Mouse (Mus musculus): ENCODE measurements around the gene Idh1. TPM values are rescaled to one million over a fixed set of nuclear protein-coding genes. Genes with fewer than 3 reads are reported as not detected.
A peak's percentile ranks its signal among the peaks of the same experiment; 100 is the strongest.

The Idh1 gene
- polyA plus RNA-seq, 1 experiment from 2014 or later: 106 TPM

DNA sequence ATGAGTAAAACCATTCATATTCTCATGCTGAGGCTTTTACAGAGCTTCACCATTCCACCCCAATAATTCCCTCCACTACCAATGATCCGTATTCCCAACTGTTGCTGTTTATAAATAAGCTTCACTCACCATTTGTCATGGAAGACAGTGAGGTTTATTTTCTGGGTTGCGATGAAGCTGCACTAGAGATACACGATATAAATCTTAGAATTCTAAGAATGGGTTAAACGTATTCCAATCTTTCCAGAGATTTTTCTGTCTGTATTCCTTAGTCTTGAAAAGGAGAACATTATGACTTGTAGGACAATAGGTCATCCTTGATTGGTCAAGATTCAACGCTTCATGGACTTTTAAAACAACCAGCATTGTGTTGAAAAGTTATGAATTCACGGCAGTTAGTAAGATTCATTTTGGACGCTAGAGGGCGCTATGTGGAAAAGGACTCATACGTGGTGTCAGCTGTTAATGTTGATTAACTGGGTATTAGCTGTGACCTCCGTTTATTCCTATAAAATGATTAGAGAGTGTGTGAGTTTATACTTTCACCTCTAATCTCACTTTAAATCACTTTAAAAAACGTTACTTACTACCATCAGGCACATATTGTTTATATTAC lies 6.6 kb downstream of the Idh1 start:
- peak overlapping the region; percentile 82 for H3K4me2 ChIP-seq
- no peak for ATAC-seq (replicated peaks; ENCODE audit: low FRiP score)
- H3K4me3 ChIP-seq (ENCODE audit: low read depth, low read length): peak overlapping the region; percentile 72
- H3K36me3 ChIP-seq (ENCODE audit: control insufficient read depth, insufficient read depth, low read length): no peaks in the 10 kb centered on the region; the same call in 1 of the 2 replicates
- 3% methylated on average over 11 of the region's 11 CpGs for WGBS
- no peaks in the 10 kb centered on the region for H3K9me3 ChIP-seq (ENCODE audit: control insufficient read depth, low read length)
- no peak for DNase-seq (ENCODE audit: low spot score)
- peak overlapping the region; percentile 97; the same call in 1 of the 2 replicates for H3K27ac ChIP-seq (ENCODE audit: low read depth, low read length)
- H3K27me3 ChIP-seq (replicated peaks; ENCODE audit: control insufficient read depth, insufficient read depth, low read length): no peaks in the 10 kb centered on the region
- peaks cover 11% of the 10 kb centered on the region for H3K4me1 ChIP-seq (replicated peaks; ENCODE audit: control insufficient read depth, insufficient read depth, low read length)
- H3K9ac ChIP-seq (ENCODE audit: low read depth, low read length): peak overlapping the region; percentile 50

DNA sequence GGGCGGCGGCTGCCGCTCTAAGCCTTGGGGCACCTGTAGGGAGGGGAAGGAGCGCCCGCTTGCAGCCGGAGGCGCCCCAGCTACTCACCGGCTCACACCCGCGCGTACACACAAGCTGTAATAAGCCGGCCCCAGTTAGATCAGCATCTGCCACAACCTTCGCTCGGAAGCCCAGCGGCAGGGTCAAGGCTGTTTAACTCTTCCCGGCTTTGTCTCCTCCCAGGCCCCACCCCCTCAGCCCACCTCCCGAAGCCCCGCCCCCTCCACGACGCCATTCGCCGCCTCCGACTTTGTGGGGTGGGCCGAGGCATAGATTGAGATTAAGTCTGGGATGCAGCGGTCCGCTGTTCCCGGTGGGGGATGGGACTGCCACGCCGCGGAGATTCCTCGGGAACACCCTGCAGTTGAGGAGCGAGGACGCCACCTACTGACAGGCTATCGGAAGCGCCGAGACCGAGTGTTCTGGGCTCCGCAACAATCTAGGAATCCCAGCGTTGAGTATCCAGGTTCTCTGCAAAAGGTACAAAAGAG lies 7.3 kb downstream of the Idh1 start:
- Histone ChIP-seq H3K9me3 (ENCODE audit: control insufficient read depth, low read length) (no peaks in the 10 kb centered on the region), H3K4me2 (peak overlapping the region; percentile 82), H3K9ac (ENCODE audit: low read depth, low read length) (peak overlapping the region; percentile 77), H3K4me1 (replicated peaks; ENCODE audit: control insufficient read depth, insufficient read depth, low read length) (peaks cover 11% of the 10 kb centered on the region), H3K4me3 (ENCODE audit: low read depth, low read length) (peak overlapping the region; percentile 72), H3K27me3 (replicated peaks; ENCODE audit: control insufficient read depth, insufficient read depth, low read length) (no peaks in the 10 kb centered on the region), H3K27ac (ENCODE audit: low read depth, low read length) (peak overlapping the region; percentile 97), H3K36me3 (ENCODE audit: control insufficient read depth, insufficient read depth, low read length) (no peaks in the 10 kb centered on the region; the same call in 1 of the 2 replicates)
- ATAC-seq (replicated peaks; ENCODE audit: low FRiP score) (peak; percentile 85), DNase-seq (ENCODE audit: low spot score) (peak; percentile 94)
- under 1% methylated on average over 39 of the region's 39 CpGs for WGBS

DNA sequence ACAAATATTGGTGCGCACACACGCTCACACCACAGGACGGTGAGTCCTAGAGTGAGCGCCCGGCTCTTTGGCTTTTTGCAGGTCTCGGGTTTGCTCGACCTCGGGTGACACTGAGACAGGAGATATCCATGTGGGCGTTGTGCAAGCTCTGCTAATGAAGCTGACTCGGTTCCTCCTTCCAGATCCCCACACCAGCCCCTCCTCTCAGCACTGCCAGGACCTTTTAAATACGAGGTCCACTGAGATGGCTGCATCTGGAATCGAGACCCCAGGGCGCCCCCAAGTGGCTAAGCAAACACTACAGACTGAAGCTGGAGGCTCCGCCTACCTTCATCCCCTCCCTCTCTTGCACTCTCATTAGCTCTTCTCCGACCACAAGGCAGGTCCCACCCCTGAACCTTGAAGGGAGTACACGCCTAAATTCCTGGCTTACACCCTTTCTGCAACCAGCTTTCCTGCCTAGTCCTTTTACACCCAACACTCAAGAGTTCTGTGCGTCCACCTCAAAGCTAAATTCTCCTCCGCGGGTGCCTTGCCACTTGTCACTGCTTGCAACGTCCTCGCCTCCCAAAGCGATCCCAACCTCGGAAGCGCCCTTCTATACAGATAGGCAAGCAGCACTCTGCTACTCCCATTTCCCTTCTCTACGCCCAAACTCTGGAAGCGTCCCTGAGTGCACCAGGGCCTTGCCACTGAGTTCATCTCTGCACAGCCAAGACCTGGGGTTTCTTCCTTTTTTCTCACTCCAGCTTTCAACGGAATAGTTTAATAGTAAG lies 8.0 kb downstream of the Idh1 start:
- Histone ChIP-seq H3K4me3 (ENCODE audit: low read depth, low read length) (peak overlapping the region; percentile 72), H3K4me1 (replicated peaks; ENCODE audit: control insufficient read depth, insufficient read depth, low read length) (peaks cover 11% of the 10 kb centered on the region), H3K9ac (ENCODE audit: low read depth, low read length) (peak overlapping the region; percentile 77), H3K27me3 (replicated peaks; ENCODE audit: control insufficient read depth, insufficient read depth, low read length) (no peaks in the 10 kb centered on the region), H3K9me3 (ENCODE audit: control insufficient read depth, low read length) (no peaks in the 10 kb centered on the region), H3K36me3 (ENCODE audit: control insufficient read depth, insufficient read depth, low read length) (no peaks in the 10 kb centered on the region; the same call in 1 of the 2 replicates), H3K4me2 (peak overlapping the region; percentile 82), H3K27ac (ENCODE audit: low read depth, low read length) (peak overlapping the region; percentile 97)
- WGBS: 4% methylated on average over 27 of the region's 27 CpGs
- peak; percentile 88 for DNase-seq (ENCODE audit: low spot score)
- ATAC-seq (replicated peaks; ENCODE audit: low FRiP score): peak; percentile 87

DNA sequence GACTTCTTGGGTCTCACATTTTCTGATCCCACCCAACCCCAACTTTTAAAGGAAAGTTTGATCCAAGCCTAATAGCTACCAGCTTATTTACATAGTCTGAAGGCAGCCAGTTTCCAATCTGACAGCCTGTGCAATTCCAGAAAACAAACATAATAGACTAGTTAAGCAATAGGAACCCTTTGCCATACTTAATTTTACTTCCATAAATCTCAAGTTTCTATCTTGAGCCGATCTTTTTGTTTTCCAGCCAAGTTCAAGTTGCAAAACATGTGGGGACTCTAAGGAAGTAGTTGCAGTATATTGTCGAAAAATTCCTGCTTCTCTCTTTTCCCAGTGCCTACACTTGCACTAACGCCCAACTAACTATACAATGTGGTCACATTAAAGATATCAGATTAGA lies 8.8 kb downstream of the Idh1 start:
- 49% methylated on average over 3 of the region's 3 CpGs for WGBS
- peak overlapping the region; percentile 97; the same call in 1 of the 2 replicates for H3K27ac ChIP-seq (ENCODE audit: low read depth, low read length)
- ATAC-seq (replicated peaks; ENCODE audit: low FRiP score): no peak

DNA sequence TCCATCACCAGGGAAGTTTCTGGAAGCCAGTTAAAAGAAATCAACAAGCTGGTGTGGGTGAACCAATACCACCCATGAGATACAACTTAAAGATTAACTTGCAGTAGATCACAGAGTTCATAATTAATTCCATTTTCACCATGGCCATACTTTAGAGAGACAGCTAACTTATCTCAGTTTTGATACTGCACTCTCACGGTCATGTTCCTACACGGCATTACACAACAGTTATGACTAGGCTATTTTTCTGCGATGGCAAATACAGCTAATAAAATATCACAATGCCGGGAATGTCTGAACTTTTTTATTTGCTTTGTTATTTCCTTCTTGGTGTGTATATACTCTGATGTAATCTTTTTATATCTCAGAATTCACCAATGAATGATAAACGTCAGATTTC lies 9.4 kb downstream of the Idh1 start:
- no peaks in the 10 kb centered on the region for H3K9me3 ChIP-seq (ENCODE audit: control insufficient read depth, low read length)
- no peaks in the 10 kb centered on the region for H3K27me3 ChIP-seq (replicated peaks; ENCODE audit: control insufficient read depth, insufficient read depth, low read length)
- H3K4me1 ChIP-seq (replicated peaks; ENCODE audit: control insufficient read depth, insufficient read depth, low read length): peaks cover 11% of the 10 kb centered on the region
- H3K4me3 ChIP-seq (ENCODE audit: low read depth, low read length): no peak overlapping the region
- no peak for ATAC-seq (replicated peaks; ENCODE audit: low FRiP score)
- H3K4me2 ChIP-seq: peak overlapping the region; percentile 19; the same call in 1 of the 2 replicates
- no peak overlapping the region for H3K27ac ChIP-seq (ENCODE audit: low read depth, low read length)
- WGBS: 57% methylated on average over 5 of the region's 5 CpGs
- no peak for DNase-seq (ENCODE audit: low spot score)
- H3K36me3 ChIP-seq (ENCODE audit: control insufficient read depth, insufficient read depth, low read length): no peaks in the 10 kb centered on the region; the same call in 1 of the 2 replicates
- H3K9ac ChIP-seq (ENCODE audit: low read depth, low read length): no peak overlapping the region

More for the DNA sequence above, 8.8 kb downstream of the Idh1 start:
- H3K4me1 ChIP-seq (replicated peaks; ENCODE audit: control insufficient read depth, insufficient read depth, low read length): peaks cover 11% of the 10 kb centered on the region
- H3K9me3 ChIP-seq (ENCODE audit: control insufficient read depth, low read length): no peaks in the 10 kb centered on the region
- no peak overlapping the region; the same call in 1 of the 2 replicates for H3K9ac ChIP-seq (ENCODE audit: low read depth, low read length)
- peak overlapping the region; percentile 72 for H3K4me3 ChIP-seq (ENCODE audit: low read depth, low read length)
- DNase-seq (ENCODE audit: low spot score): no peak
- no peaks in the 10 kb centered on the region for H3K27me3 ChIP-seq (replicated peaks; ENCODE audit: control insufficient read depth, insufficient read depth, low read length)
- peak overlapping the region; percentile 82 for H3K4me2 ChIP-seq
- no peaks in the 10 kb centered on the region; the same call in 1 of the 2 replicates for H3K36me3 ChIP-seq (ENCODE audit: control insufficient read depth, insufficient read depth, low read length)

DNA sequence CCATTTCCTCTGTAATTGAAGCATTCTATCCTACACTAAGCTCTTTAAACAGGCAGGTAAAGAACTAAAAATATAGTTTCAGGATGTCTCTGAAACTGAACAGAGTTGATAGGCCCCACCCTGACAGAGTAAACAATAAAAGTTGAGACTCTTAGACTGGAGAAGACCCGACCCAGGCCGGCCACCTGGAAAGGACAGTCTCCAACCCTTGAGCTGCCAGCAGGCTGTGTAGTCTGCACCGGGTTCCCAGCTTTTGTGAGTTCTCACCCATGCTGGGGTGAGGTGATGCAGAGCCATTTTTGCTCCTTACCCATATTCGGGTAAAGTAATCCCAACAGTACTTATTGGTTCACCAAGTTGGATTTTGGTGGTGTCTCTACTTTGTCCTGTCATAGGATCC lies 10.1 kb downstream of the Idh1 start:
- Histone ChIP-seq H3K4me2 (no peak overlapping the region), H3K36me3 (ENCODE audit: control insufficient read depth, insufficient read depth, low read length) (no peaks in the 10 kb centered on the region; the same call in 1 of the 2 replicates), H3K4me1 (replicated peaks; ENCODE audit: control insufficient read depth, insufficient read depth, low read length) (peaks cover 11% of the 10 kb centered on the region), H3K9me3 (ENCODE audit: control insufficient read depth, low read length) (no peaks in the 10 kb centered on the region), H3K9ac (ENCODE audit: low read depth, low read length) (no peak overlapping the region), H3K27ac (ENCODE audit: low read depth, low read length) (no peak overlapping the region), H3K27me3 (replicated peaks; ENCODE audit: control insufficient read depth, insufficient read depth, low read length) (no peaks in the 10 kb centered on the region), H3K4me3 (ENCODE audit: low read depth, low read length) (no peak overlapping the region)
- ATAC-seq (replicated peaks; ENCODE audit: low FRiP score) (no peak), DNase-seq (ENCODE audit: low spot score) (no peak)
- WGBS: 70% methylated on average over 4 of the region's 4 CpGs

DNA sequence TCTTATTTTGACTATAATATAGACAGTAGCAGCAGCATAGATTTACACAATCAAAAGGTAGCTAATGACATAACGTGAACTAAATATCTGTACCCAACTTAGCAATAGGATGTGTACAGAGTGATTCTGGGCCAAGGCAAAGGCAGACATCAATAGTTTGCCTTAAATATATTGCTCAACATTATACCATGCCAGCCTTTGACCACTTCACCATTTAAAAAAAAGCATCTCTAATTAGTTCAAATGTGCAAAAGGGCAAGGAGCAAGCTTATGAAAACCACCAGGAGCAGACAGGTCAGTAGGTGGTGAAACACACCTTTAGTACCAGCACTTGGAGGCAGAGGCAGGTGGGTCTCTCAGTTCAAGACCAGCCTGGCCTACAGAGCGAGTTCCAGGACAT lies 12.6 kb downstream of the Idh1 start:
- Histone ChIP-seq H3K9me3 (ENCODE audit: control insufficient read depth, low read length) (no peaks in the 10 kb centered on the region), H3K9ac (ENCODE audit: low read depth, low read length) (no peak overlapping the region), H3K4me3 (ENCODE audit: low read depth, low read length) (no peak overlapping the region), H3K4me2 (no peak overlapping the region), H3K36me3 (ENCODE audit: control insufficient read depth, insufficient read depth, low read length) (peaks cover 3% of the 10 kb centered on the region; the same call in 1 of the 2 replicates), H3K27me3 (replicated peaks; ENCODE audit: control insufficient read depth, insufficient read depth, low read length) (no peaks in the 10 kb centered on the region), H3K4me1 (replicated peaks; ENCODE audit: control insufficient read depth, insufficient read depth, low read length) (peaks cover 11% of the 10 kb centered on the region), H3K27ac (ENCODE audit: low read depth, low read length) (no peak overlapping the region)
- 88% methylated on average over 2 of the region's 2 CpGs for WGBS
- no peak for DNase-seq (ENCODE audit: low spot score)
- ATAC-seq (replicated peaks; ENCODE audit: low FRiP score): no peak

DNA sequence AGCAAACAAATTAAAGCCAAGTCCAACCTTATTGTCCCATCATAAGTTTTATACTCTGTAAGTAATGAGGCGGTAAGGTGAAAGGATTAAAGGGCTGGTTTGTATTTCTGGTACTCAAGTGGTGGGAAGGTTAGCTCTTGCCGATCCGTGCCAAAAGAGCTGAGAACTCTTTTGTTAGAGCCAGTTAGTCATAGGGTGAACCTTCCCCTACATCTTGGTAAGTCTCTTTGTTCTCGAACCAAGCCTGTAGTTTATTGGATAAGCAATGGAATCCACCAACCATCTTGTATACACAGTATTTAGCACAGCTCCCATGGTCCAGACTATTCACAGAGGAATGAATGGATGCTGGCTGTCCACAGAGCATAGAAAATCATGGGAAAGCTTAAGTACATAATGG lies 14.7 kb downstream of the Idh1 start:
- peaks cover 7% of the 10 kb centered on the region; the same call in 1 of the 2 replicates for H3K36me3 ChIP-seq (ENCODE audit: control insufficient read depth, insufficient read depth, low read length)

More for the DNA sequence above, 14.7 kb downstream of the Idh1 start:
- no peak overlapping the region for H3K9ac ChIP-seq (ENCODE audit: low read depth, low read length)
- ATAC-seq (replicated peaks; ENCODE audit: low FRiP score): no peak
- H3K4me3 ChIP-seq (ENCODE audit: low read depth, low read length): no peak overlapping the region
- H3K4me2 ChIP-seq: no peak overlapping the region
- WGBS: 83% methylated on average over 4 of the region's 4 CpGs
- H3K27me3 ChIP-seq (replicated peaks; ENCODE audit: control insufficient read depth, insufficient read depth, low read length): no peaks in the 10 kb centered on the region
- no peak for DNase-seq (ENCODE audit: low spot score)
- no peak overlapping the region for H3K27ac ChIP-seq (ENCODE audit: low read depth, low read length)
- no peaks in the 10 kb centered on the region for H3K9me3 ChIP-seq (ENCODE audit: control insufficient read depth, low read length)
- peaks cover under 1% of the 10 kb centered on the region; the same call in 1 of the 2 replicates for H3K4me1 ChIP-seq (replicated peaks; ENCODE audit: control insufficient read depth, insufficient read depth, low read length)

Data from liver, embryonic 11.5 days (tissue).